Mouse (Mus musculus): ENCODE measurements around the gene Rassf3. TPM values are rescaled to one million over a fixed set of nuclear protein-coding genes. Genes with fewer than 3 reads are reported as not detected.

The Rassf3 gene
- total RNA-seq, 2 experiments from 2014 or later = 7.6 to 10.4 TPM

- no peak for DNase-seq (ENCODE audit: extremely low spot score in 1 of 2, low spot score in 1 of 2)
These were observed 63.3 kb downstream of the Rassf3 start for GRCm38 (mm10) chr10:121412824-121413223.

- DNase-seq (ENCODE audit: extremely low spot score in 1 of 2, low spot score in 1 of 2) = no peak
These were observed 64.3 kb downstream of the Rassf3 start for GRCm38 (mm10) chr10:121411721-121412455.

- peak in 1 of 2 experiments; percentile 31 for DNase-seq (ENCODE audit: extremely low spot score in 1 of 2, low spot score in 1 of 2)
These were observed 66.4 kb downstream of the Rassf3 start for GRCm38 (mm10) chr10:121409717-121410116.

GRCm38 (mm10) chr10:121403946-121404345 lies 72.2 kb downstream of the Rassf3 start:
- no peak for DNase-seq (ENCODE audit: extremely low spot score in 1 of 2, low spot score in 1 of 2)

GRCm38 (mm10) chr10:121403104-121403503 lies 73.0 kb downstream of the Rassf3 start:
- no peak for DNase-seq (ENCODE audit: extremely low spot score in 1 of 2, low spot score in 1 of 2)

- no peak for DNase-seq (ENCODE audit: extremely low spot score in 1 of 2, low spot score in 1 of 2)
These were observed 75.1 kb downstream of the Rassf3 start for GRCm38 (mm10) chr10:121401005-121401404.

GRCm38 (mm10) chr10:121398599-121398998 lies 77.5 kb downstream of the Rassf3 start:
- no peak for DNase-seq (ENCODE audit: extremely low spot score in 1 of 2, low spot score in 1 of 2)

- no peak for DNase-seq (ENCODE audit: extremely low spot score in 1 of 2, low spot score in 1 of 2)
These were observed 80.5 kb downstream of the Rassf3 start for GRCm38 (mm10) chr10:121395542-121396176.

GRCm38 (mm10) chr10:121394789-121395325 lies 81.3 kb downstream of the Rassf3 start:
- DNase-seq (ENCODE audit: extremely low spot score in 1 of 2, low spot score in 1 of 2) = no peak

GRCm38 (mm10) chr10:121394270-121394669 lies 81.9 kb downstream of the Rassf3 start:
- DNase-seq (ENCODE audit: extremely low spot score in 1 of 2, low spot score in 1 of 2) = no peak

- DNase-seq (ENCODE audit: extremely low spot score in 1 of 2, low spot score in 1 of 2) = no peak
These were observed 84.2 kb downstream of the Rassf3 start for GRCm38 (mm10) chr10:121391901-121392300.

- DNase-seq (ENCODE audit: extremely low spot score in 1 of 2, low spot score in 1 of 2) = no peak
These were observed 85.5 kb downstream of the Rassf3 start for GRCm38 (mm10) chr10:121390602-121391001.

GRCm38 (mm10) chr10:121386347-121386746 lies 89.8 kb downstream of the Rassf3 start:
- no peak for DNase-seq (ENCODE audit: extremely low spot score in 1 of 2, low spot score in 1 of 2)

- DNase-seq (ENCODE audit: extremely low spot score in 1 of 2, low spot score in 1 of 2) = no peak
These were observed 90.5 kb downstream of the Rassf3 start for GRCm38 (mm10) chr10:121385695-121386094.

GRCm38 (mm10) chr10:121384710-121385109 lies 91.4 kb downstream of the Rassf3 start:
- DNase-seq (ENCODE audit: extremely low spot score in 1 of 2, low spot score in 1 of 2) = no peak

- no peak for DNase-seq (ENCODE audit: extremely low spot score in 1 of 2, low spot score in 1 of 2)
These were observed 94.9 kb downstream of the Rassf3 start for GRCm38 (mm10) chr10:121381280-121381679.

GRCm38 (mm10) chr10:121379387-121379786 lies 96.8 kb downstream of the Rassf3 start:
- no peak for DNase-seq (ENCODE audit: extremely low spot score in 1 of 2, low spot score in 1 of 2)

- DNase-seq (ENCODE audit: extremely low spot score in 1 of 2, low spot score in 1 of 2) = no peak
These were observed 99.4 kb downstream of the Rassf3 start for GRCm38 (mm10) chr10:121376530-121377271.

- no peak for DNase-seq (ENCODE audit: extremely low spot score in 1 of 2, low spot score in 1 of 2)
These were observed 100.3 kb downstream of the Rassf3 start for GRCm38 (mm10) chr10:121375649-121376493.
